Mouse (Mus musculus) right cerebral cortex, adult 18-20 months (tissue): Measurements from ENCODE around the gene Sprr2a3.
"Not testable (repeated sequence)": the region's sequence is repeated elsewhere in the genome, so short reads cannot be mapped to it uniquely, and the experiment has no call there.

ENCODE experiments used
- DNase-seq: peaks from one replicate; pipeline ENCODE4 v3.0.0; 2022; ENCODE audit warnings: mixed read lengths

Gene Sprr2a3

GRCm38 (mm10) chr3:92285101-92285500 lies at the start of gene Sprr2a3:
Gene Sprr2a3, plus strand, starts transcription at chr3:92285417.
- DNase-seq, result not testable (repeated sequence)

GRCm38 (mm10) chr3:92236463-92237189 lies 48.6 kb upstream of the Sprr2a3 start:
- DNase-seq, result not testable (repeated sequence)

GRCm38 (mm10) chr3:92238736-92239135 lies 46.5 kb upstream of the Sprr2a3 start:
- not testable (repeated sequence) for DNase-seq

GRCm38 (mm10) chr3:92239197-92239596 lies 46.0 kb upstream of the Sprr2a3 start:
- not testable (repeated sequence) for DNase-seq

- DNase-seq, result not testable (repeated sequence)
Measured at GRCm38 (mm10) chr3:92244833-92245232, 40.4 kb upstream of the Sprr2a3 start.

- not testable (repeated sequence) for DNase-seq
Measured at GRCm38 (mm10) chr3:92246245-92246644, 39.0 kb upstream of the Sprr2a3 start.

- DNase-seq, result not testable (repeated sequence)
Measured at GRCm38 (mm10) chr3:92248494-92248893, 36.7 kb upstream of the Sprr2a3 start.

GRCm38 (mm10) chr3:92250450-92250849 lies 34.8 kb upstream of the Sprr2a3 start:
- DNase-seq, result not testable (repeated sequence)

GRCm38 (mm10) chr3:92253860-92254259 lies 31.4 kb upstream of the Sprr2a3 start:
- DNase-seq, result not testable (repeated sequence)

GRCm38 (mm10) chr3:92258526-92258925 lies 26.7 kb upstream of the Sprr2a3 start:
- DNase-seq, result not testable (repeated sequence)

- DNase-seq, result not testable (repeated sequence)
Measured at GRCm38 (mm10) chr3:92263462-92263861, 21.8 kb upstream of the Sprr2a3 start.

GRCm38 (mm10) chr3:92271414-92271985 lies 13.7 kb upstream of the Sprr2a3 start:
- DNase-seq, result not testable (repeated sequence)

- DNase-seq, result not testable (repeated sequence)
Measured at GRCm38 (mm10) chr3:92273504-92273903, 11.7 kb upstream of the Sprr2a3 start.

- DNase-seq, result not testable (repeated sequence)
Measured at GRCm38 (mm10) chr3:92274018-92274417, 11.2 kb upstream of the Sprr2a3 start.

- DNase-seq, result not testable (repeated sequence)
Measured at GRCm38 (mm10) chr3:92279663-92280062, 5.6 kb upstream of the Sprr2a3 start.

GRCm38 (mm10) chr3:92280963-92281606 lies 4.1 kb upstream of the Sprr2a3 start:
- not testable (repeated sequence) for DNase-seq

GRCm38 (mm10) chr3:92288489-92288888 lies 3.3 kb downstream of the Sprr2a3 start:
- DNase-seq, result not testable (repeated sequence)

- no peak for DNase-seq
Measured at GRCm38 (mm10) chr3:92307406-92307805, 22.2 kb downstream of the Sprr2a3 start.

- DNase-seq, result no peak
Measured at GRCm38 (mm10) chr3:92316320-92316719, 31.1 kb downstream of the Sprr2a3 start, which contains the start of gene Sprr2b. Gene Sprr2b, plus strand, starts transcription at chr3:92316620.

GRCm38 (mm10) chr3:92317384-92317783 lies 32.2 kb downstream of the Sprr2a3 start:
- no peak for DNase-seq

GRCm38 (mm10) chr3:92336278-92336677 lies 51.1 kb downstream of the Sprr2a3 start:
- no peak for DNase-seq

GRCm38 (mm10) chr3:92338840-92339239 lies 53.6 kb downstream of the Sprr2a3 start, which contains the start of gene Sprr2d:
Gene Sprr2d, plus strand, starts transcription at chr3:92339140.
- DNase-seq, result no peak
